Mouse (Mus musculus) granulocyte monocyte progenitor cell, adult 5-6 weeks (primary cell): ENCODE data around the gene Tas2r143. TPM values are rescaled to one million over a fixed set of nuclear protein-coding genes. Genes with fewer than 3 reads are reported as not detected.
A peak's percentile ranks its signal among the peaks of the same experiment; 100 is the strongest.

ENCODE experiments used
- ATAC-seq: replicated peaks from 2 replicates; pipeline ENCODE4 v1.8.0; 2016; ENCODE audit warnings: mild to moderate bottlenecking, moderate TSS enrichment, inconsistent platforms; ENCODE audit not compliant: poor library complexity, severe bottlenecking
- total RNA-seq, 2 experiments: library from RNA; stranded (forward) in 1 of 2; stranded (reverse) in 1 of 2; fragments of 200-712, 200-1000 nt in 1 of 2; fragments of >200 nt in 1 of 2; fragmentation: Nextera tagmentation in 1 of 2; gene quantifications; 2 replicates each; pipeline ENCODE4 v1.2.3; 2014 to 2017

Gene Tas2r143
- total RNA-seq, 2 experiments from 2014 or later, result 1.6 TPM; not detected in 1

DNA sequence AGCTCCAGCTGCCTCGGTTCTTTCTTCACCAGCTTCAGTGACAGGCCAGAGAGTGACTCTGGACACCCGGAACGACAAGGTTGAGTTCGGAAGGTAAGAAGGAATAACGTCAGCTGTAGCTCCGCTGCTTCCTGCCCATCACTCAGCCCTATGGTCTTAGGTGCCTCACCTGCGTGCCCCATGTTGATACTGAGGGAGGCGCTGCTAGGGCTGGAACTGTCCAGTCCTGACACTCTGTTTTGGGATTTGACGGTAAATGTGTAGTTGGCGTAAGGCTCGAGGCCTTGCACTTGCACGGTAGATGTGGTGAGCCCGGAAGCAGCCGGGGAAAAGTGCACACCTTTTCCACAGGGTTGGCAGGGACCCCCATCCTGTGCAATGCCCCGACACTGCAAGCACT lies 35.4 kb upstream of the Tas2r143 start:
- ATAC-seq, result no peak

DNA sequence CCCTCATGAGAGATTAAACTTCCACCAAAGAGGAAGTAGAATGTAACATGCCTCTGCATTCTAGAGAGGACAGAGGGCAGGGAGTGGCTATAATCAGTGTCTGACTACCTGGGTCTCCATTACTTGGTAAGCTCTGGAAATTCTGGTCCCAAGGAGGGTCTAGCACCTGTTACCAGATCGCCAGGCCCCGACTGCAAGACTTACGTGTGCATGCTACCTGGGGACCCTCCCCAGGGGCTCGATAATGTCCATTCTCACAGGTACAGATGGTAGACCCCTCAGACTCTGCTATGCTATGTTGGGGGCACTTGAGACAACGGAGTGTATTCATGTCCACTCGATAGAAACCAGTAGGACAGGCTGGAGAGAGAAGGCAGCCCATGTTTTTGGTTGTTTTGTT lies 34.8 kb upstream of the Tas2r143 start:
- ATAC-seq, result no peak

DNA sequence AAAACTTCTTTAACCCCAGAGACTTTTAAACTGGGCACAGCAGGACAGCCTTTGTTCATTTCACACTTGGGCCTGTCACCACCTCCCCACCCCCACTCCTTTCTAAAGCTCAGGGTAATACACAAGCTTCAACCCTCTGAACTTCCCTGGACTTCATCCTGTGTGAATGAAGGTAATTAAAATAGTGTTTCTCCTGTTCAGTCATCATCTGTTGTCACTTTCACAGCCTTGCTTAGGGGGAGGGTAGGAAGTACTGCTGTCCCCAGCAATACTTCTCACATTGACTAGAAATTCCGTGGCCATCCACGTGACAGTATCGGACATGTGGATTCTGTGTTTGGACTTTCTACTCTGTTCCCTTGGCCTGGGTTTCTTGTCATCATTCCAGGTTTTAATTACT lies 30.2 kb upstream of the Tas2r143 start:
- ATAC-seq, result no peak

DNA sequence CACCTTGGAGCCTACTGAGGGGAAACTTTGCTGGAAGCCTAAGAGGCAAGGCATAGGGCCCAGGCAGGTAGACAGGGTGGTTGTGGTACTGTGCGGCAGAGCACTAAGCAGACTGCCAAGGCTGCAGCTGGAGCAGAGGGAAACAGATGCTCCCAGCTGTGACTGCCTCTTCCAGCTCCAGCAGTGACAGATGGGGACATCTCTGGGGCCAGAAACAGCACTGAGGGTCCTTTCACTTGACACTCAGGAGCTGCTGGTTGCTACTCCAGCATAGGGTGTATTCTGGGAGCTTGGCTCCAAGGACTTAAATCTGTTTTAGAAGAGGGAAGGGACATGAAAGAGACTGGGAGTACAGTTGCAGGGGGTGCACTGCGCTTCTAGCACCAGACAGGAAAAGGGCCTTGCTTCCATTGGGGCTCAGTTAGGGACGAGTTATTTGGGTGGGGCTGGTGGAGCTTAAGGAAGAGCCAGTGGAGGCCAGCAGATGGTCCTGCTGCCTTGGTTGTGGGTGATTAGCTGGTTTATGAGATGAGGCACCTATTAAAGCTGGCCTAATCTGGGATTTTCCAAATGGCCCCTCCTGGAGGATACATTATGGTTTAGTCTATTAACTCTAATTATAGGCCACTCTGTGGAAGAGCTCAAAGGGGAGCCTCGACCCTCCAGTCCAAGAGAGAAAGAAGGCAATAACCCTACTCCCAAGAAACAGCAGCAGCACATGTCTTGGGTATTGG lies 29.2 kb upstream of the Tas2r143 start:
- ATAC-seq, result no peak

DNA sequence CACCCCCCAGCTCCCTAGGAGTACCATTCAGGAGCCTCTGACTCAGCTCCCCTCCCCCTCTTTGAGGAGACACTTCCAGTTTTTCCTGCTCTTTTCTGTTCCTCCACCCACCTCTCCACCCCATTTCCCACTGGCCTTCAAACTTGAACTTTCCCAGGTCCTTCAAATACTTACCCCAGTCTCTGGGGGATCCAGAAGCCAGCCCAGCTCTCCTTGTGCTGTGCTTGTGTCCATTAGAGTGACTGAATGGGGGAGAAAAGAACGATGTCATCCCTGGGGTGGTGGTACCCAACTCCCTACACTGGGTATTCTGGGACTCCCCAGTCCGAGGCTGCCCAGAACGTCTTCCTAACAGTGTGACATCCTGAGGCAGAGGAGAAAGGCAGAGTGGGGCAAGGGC lies 28.0 kb upstream of the Tas2r143 start:
- 0 out of 2 replicates have a peak, but pooled peaks have one; percentile 1 for ATAC-seq

DNA sequence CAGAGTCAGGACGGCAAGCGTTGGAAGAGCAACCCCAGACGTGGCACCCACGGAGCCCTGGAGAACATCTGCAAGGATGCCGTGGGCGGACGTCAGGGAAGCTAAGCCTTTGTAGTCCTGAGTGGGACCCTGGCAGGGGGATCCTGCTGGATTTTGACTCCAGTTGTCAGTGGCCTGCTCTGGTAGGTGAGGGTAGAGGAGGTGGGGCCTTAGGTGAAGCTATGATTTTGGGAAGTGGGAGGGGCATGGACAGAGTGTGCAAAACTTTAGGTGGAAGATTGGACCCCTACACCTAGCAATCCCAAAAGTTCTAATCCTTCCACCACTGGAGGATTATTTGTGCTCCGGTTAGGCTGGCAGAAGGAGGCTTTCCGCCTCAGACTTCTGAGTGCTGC lies 27.6 kb upstream of the Tas2r143 start:
- ATAC-seq, result peak; percentile 4; the same call in 1 of the 2 replicates

DNA sequence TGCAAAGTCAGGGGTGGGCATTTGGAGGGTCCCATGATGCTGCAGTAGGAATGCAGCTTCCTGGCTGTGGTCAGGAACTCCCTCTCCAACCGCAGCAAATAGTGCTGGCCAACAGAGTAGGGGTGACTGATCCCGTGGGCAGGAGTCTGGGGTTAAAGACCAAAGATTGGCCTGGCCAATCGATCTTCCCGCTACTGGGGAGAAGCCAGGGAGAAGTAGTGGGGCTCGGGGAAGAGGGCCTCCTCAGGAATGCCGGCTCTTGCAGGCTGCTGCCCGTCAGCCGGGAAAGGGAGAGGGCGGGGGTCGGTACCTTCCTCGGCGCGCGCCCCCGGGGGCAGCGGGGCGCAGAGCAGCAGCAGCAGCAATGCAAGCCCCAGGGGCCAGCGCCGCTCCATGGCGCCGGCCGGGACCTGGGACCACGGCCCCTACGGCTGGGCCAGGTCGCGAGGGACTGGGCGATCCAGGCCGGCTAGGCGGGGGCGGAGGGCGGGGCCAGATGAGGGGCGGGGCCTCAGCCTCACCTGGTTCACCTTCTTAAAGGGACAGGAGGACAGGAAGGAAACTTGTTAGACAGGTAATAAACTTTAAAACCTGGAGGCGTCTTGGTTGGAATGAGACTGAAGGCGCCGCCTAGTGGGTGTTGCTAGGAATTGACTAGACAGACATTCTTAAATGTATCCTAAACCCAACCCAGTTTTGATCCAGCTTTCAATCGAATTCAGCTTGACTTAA lies 27.1 kb upstream of the Tas2r143 start, which contains the start of gene Epha1:
Gene Epha1 (minus strand): TSS at position 453 of the 732 bp plus-strand sequence.
- peak; percentile 67 for ATAC-seq

DNA sequence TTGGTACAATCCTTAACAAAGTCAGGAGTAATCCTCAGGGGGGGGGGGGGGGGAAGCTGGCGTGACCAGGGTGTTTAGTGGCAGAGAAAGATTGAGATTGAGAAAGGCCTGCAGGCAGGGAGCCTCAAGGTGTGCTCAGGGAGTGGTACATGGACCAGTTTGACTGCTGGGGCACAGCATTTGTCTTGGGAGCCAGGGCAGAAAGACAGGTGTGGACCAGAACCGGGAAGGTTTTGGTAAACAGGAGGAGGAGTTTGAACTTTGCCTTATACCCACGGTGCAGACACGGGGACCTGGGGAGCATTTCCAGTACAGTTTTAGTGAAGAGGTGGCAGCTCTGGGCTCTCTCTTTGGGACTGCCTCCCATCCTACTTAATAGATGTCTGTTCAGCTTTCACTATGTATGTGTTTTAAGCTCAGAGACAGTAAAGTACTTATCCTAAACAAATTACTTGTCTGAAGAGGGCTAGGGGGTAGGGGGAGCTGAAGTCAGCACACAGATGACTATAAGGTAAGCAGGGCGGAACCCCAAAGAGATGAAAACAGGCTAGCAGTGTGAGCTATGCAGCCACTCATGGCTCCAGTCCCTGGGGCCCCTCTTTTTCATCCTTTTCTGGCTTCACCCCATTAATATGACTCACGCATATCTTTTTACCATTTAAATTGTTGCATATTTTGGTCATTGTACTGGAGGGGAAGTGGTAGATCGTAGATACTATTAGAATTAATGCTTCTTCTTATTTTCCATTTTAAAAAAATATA lies 26.2 kb upstream of the Tas2r143 start:
- no peak for ATAC-seq

DNA sequence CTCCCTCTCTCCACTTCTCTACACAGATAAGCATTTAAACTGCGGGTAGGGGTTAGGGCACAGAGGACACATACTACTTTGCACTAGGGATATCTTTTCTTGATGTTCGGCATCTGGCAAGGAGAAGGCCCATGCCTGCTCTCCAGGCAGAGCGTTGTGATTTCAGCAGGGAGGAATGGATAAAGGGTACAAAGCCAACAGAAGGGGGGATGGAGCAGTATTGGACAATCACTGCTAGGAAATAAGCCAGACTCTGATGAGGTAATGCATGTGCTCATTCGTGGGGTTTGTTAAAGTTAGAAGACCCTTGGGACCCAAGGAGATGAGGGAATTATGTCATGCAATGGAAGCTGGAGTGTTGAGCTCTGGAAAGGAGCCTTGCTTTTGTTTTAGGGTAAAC lies 25.3 kb upstream of the Tas2r143 start:
- ATAC-seq, result no peak

DNA sequence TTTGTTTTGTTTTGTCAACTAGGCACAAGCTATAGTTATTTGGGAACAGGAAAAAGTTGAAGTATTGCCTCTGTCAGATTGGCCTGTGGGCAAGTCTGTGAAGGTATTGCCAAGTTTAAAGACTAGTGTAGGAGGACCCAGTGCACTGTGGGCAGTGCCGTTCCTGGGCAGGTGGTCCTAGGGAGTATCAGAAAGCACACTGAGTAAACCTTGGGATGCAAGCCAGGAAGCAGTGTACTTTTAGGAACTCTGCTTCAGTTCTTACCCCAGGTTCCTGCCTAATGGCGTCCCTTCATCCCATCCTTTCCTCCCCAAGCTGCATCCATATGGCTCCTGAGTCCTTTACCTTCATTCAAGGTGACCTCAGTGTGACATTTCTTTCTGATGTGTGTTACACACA lies 24.9 kb upstream of the Tas2r143 start:
- no peak for ATAC-seq

DNA sequence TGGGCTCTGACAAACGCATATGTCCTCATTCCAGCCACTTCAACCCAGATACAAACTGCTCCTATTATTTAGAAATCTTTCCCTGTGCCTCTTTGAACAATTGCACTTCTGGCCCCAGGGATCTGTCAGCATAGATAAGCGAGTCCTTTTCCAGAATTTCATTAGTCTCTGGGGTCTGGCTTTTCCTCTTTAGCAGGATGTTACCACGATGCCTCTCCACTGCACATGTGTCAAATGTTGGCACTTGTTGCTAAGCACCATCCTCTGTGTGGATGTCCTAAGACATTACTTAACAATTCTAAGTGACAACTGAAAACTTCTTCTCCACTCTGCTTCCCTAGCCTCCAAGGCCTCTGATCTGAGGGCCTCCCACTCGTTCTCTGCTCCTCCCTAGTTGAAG lies 24.0 kb upstream of the Tas2r143 start:
- peak; percentile 11; the same call in 1 of the 2 replicates for ATAC-seq

DNA sequence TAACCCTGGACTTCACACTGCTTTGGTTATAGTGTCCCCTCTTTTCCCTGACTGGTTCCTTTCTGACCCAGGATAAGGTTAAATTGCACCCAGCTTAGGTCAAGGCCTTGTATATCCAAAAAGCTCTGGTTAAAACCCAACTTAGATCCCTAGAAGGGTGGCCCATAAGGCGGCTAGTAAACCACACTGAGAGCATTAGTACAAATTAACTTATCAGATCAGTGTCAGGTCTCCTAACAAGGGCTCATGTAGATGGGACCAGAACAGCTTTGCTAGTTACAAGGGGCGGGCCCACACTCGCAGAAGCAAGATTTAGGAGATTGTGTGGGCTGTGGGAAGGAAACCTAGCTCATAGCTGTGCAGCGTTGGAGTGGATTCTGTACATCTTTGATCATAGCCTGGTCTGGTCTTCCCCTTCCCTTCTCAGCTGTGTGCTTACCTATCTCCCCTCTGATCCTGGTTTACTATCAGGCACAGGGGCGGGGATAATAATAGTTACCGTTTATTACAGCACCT lies 23.5 kb upstream of the Tas2r143 start:
- no peak for ATAC-seq

DNA sequence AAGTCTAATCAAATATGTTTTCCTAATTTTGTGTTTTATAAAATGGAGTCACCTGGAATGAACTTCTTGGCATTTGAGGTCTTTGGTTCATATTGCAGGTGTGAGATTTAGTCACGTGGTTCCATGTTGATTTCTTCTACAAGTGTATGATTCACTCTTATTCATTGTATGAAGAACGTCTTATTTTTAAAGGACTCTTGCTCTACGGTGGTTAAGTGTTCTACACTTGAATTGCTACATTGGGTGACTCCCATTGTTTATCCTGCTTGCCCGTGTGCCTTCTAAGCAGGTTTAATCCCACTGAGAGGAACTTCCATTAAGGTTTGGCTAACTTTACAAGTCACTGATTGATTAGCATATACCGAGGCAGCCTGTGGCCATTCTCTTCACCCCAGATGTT lies 22.8 kb upstream of the Tas2r143 start:
- ATAC-seq, result no peak

DNA sequence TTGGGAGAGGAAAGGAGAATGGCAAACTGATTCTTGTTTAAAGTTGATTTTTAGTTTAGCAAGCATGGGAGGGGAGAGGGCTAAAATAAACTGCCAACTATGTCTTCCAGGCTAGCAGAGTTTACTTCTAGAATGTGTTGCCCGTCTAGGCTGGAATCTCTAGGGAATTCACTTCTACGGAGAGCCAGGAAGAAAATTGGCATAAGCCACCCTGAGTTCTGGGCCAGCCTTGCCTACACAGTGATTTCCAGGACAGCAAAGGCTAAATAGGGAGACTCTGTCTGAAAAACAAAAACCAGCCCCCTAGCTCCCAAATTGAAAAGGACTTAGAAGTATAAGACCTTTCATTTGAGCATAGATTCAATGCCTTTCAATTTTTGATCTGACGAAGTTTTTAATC lies 20.5 kb upstream of the Tas2r143 start:
- no peak for ATAC-seq

DNA sequence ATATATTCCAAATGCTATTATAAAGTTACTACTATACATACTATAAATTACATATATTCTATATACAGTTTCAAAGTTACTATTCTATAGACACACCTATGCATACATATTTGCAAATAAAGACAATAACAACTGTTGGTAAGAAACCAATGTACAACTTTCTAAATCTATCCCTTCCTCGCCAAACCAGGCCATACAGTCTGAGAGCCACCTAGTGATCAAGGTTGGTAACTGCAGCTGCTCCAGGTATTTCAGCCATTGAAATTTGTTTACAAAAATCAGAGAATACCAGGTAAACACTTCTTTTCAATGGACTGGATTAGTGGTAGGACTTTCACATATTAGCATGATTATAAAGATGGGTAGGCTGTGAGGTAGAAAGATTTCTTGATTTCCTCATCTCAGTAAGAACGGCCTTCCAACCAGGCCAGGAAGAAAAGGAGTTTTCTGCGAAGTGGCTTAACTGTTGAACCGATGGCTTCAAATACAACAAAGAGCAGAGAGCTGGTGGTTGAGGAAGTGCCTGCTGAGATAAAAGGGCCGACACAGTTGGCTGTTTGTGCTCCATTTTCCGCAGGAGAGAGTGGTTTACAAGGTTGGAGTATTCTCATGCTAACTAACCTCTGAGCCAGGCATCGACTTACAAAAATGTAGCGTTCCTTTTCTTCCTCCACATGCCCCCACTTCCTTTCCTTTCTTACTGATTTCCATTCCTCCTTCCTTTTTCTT lies 19.5 kb upstream of the Tas2r143 start:
- ATAC-seq, result peak; percentile 62

DNA sequence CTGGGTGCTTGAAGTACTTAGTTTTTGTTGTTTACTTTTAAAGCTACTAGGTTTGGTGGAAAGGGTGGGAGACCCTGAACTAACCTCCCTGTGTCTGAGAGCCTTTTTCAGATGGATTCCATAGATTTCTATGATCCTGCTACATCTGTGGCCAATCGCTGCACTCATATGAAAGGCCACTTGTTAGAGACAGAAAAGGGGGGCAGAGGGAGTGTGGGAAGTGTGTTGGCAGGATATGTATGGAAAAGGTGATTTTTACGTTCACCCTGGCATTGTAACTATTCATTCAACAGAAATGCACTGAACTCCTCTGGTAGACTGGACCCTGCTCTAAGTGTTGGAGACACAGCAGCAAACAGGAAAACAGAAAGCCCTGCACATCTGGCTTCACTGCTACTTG lies 18.8 kb upstream of the Tas2r143 start:
- no peak for ATAC-seq

DNA sequence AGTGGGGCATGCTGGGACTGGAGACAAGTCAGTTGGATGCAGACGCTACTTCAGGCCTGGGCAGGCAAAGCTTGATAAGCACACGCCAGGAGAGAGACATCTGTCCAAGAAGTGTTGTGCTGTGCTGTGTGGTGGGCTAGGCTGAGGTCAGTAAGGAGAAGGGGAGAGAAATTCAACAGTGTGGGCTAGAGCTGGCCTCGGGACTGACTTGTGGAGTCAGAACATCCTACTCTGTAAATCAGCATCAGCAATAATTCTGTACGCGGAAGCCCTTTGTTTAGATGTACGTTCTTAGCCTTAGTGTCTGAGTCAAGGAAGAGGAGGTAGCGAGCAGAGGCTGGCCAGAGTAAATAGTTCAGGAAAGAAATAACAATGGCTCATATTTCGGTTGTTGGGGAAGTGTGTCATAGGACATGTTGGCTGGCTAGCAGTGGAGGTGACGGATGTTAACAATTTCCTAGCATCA lies 18.1 kb upstream of the Tas2r143 start:
- peak; percentile 43; the same call in 1 of the 2 replicates for ATAC-seq

DNA sequence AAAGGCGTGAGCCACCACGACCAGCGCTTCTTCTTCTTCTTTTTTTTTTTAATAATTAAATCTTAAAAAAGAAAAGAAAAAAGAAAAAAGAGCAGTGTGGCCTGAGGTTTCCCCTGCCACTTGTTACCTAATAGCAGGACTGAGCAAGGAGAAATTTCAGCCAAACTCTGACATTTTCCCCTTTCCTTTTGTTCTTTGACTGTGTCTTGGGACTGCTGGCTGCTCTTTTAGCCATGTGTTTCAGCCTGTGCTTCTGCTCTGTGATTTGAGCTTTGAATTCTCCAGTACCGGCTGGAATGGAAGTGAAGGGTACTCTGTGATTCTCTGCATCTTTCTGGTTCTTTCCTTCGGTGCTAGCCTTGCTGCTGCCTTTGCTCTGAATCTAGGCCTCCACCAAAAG lies 16.7 kb upstream of the Tas2r143 start:
- no peak for ATAC-seq

DNA sequence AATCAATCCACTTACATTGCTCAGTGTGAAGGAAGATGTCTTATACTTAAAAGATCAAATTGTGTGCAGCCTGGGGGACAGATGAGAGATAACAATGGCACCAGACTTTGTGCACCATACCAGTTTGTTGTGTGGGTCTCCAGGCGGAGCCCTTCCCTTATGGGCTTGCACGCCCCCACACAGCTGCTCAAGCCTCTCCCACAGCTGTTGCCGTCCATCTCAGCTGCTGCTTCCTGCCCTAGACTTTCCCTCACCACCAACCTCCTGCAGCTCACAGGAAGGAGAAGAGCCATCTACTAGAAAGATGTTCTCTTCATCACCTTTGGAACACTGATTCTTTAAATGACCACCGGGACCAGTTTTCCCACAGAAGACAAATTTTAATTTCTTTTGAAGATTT lies 14.4 kb upstream of the Tas2r143 start:
- ATAC-seq, result no peak

DNA sequence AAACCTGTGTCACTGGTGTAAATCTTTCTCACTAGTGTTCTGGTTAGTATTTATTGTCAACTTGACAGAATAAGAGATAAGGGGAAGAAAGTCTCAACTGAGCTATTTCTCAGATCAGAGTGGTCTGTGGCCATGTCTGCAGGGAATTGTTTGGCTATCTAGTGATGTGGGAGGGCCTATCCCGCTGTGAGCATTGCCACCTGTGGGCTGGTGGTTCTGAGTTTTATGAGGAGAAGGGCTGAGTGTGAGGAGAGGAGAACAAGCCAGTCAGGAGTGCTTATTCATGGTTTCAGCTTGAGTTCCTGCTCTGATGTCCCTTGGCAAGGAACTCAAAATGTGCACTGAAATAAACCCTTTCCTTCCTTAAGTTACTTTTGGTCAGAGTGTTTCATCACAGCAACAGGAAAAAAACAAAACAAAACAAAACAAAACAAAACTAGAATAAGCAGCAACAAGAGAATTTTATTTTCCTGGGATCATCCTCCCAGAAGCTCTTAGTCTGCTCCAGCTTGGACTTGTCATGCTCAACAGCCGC lies 8.2 kb upstream of the Tas2r143 start:
- ATAC-seq, result no peak
